8 mouse cellular contexts compared by ENCODE assay signal in the genomic region with DNA sequence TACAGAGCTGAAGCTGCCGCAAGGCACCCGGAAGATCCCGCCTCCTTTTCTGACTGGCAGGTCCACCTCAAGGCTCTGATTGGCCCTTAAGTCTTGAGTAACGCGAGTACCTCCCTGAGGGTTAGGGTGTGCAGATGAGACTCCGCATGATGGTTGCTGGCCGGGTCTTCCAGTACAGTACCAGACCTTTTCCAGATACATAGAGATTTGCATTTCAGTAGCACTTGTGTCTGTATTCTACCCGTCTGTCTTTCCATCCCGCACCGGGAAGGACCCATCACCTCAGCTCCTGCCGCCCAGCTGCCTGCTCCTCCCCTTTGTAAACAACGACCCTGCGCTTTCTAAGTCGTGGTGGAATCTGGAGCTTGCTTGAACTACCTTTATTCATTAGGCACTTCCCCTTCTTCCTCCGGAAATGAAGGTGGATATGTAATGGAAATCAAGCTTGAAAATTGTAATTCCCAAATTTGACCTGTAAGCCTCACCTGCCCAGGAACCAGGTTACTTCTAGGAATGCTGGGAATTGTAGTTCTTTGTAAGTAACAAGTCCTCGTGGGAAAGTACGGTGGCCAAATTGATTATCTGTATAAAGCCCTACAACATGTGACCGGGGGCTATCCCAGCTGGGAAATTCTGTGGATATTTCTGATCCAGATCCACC. TPM values are rescaled to one million over a fixed set of nuclear protein-coding genes. Genes with fewer than 3 reads are reported as not detected.
DNase-seq lines count a peak whose midpoint lies in the region; ATAC-seq lines count a peak whose summit lies in the region.

Gene Gm20449, minus strand, starts transcription at position 29 of the 661 bp plus-strand sequence.
Gene AW146154, minus strand, starts transcription at position 502 of the 661 bp plus-strand sequence.

- H3K4me3 ChIP-seq in brown adipose tissue, adult 24 weeks (ENCODE audit: insufficient read depth, low read depth, low read length): peak within 1 kb of the TSS; percentile 94
- peak within 1 kb of the TSS; percentile 73 for H3K4me3 ChIP-seq in heart, embryonic 13.5 days
- peak within 1 kb of the TSS; percentile 76 for H3K4me3 ChIP-seq in liver, embryonic 12.5 days
- H3K4me3 ChIP-seq in stomach, embryonic 15.5 days (replicated peaks): peak within 1 kb of the TSS; percentile 75

- peak within 1 kb of the TSS; percentile 82 for H3K9ac ChIP-seq in heart, embryonic 13.5 days
- peak within 1 kb of the TSS; percentile 70 for H3K9ac ChIP-seq in liver, embryonic 12.5 days
- peak within 1 kb of the TSS; percentile 41; the same call in 1 of the 2 replicates for H3K9ac ChIP-seq in stomach, embryonic 15.5 days

- H3K4me2 ChIP-seq in heart, embryonic 13.5 days: peak within 1 kb of the TSS; percentile 90
- peak within 1 kb of the TSS; percentile 82 for H3K4me2 ChIP-seq in liver, embryonic 12.5 days
- H3K4me2 ChIP-seq in stomach, embryonic 15.5 days: peak within 1 kb of the TSS; percentile 64

- H3K27me3 ChIP-seq in heart, embryonic 13.5 days (replicated peaks): no peaks in the 10 kb centered on the region
- no peaks in the 10 kb centered on the region for H3K27me3 ChIP-seq in liver, embryonic 12.5 days (replicated peaks)
- no peaks in the 10 kb centered on the region for H3K27me3 ChIP-seq in stomach, embryonic 15.5 days (replicated peaks)

- H3K27ac ChIP-seq in brown adipose tissue, adult 24 weeks (replicated peaks; ENCODE audit: low read depth, low read length): no peak within 1 kb of the TSS
- H3K27ac ChIP-seq in heart, embryonic 13.5 days (replicated peaks): peak within 1 kb of the TSS; percentile 75
- H3K27ac ChIP-seq in liver, embryonic 12.5 days: peak within 1 kb of the TSS; percentile 74
- peak within 1 kb of the TSS; percentile 89 for H3K27ac ChIP-seq in stomach, embryonic 15.5 days

- under 1% methylated on average over 18 of the region's 18 CpGs for WGBS in heart, embryonic 13.5 days
- whole genome bisulfite sequencing in liver, embryonic 12.5 days (ENCODE audit: insufficient replicate concordance): under 1% methylated on average over 18 of the region's 18 CpGs
- under 1% methylated on average over 18 of the region's 18 CpGs for WGBS in stomach, embryonic 15.5 days

- H3K9me3 ChIP-seq in heart, embryonic 13.5 days: 0 out of 2 replicates have a peak, but pooled peaks cover under 1% of the 10 kb centered on the region
- H3K9me3 ChIP-seq in liver, embryonic 12.5 days (replicated peaks): no peaks in the 10 kb centered on the region
- no peaks in the 10 kb centered on the region for H3K9me3 ChIP-seq in stomach, embryonic 15.5 days

- peaks cover 8% of the 10 kb centered on the region for H3K36me3 ChIP-seq in heart, embryonic 13.5 days
- peaks cover 12% of the 10 kb centered on the region for H3K36me3 ChIP-seq in liver, embryonic 12.5 days
- H3K36me3 ChIP-seq in stomach, embryonic 15.5 days: 0 out of 2 replicates have a peak, but pooled peaks cover 2% of the 10 kb centered on the region

- no peaks in the 10 kb centered on the region for H3K4me1 ChIP-seq in brown adipose tissue, adult 24 weeks (ENCODE audit: control insufficient read depth, insufficient read depth, insufficient read length, low read length)
- peaks cover 5% of the 10 kb centered on the region; the same call in 1 of the 2 replicates for H3K4me1 ChIP-seq in heart, embryonic 13.5 days
- H3K4me1 ChIP-seq in liver, embryonic 12.5 days: peaks cover 8% of the 10 kb centered on the region; the same call in 1 of the 2 replicates
- H3K4me1 ChIP-seq in stomach, embryonic 15.5 days: no peaks in the 10 kb centered on the region

- peak; percentile 94 for DNase-seq in CD4-positive, CD25-positive, alpha-beta regulatory T cell, adult 2 months (ENCODE audit: low read depth, low spot score)
- peak; percentile 63 for DNase-seq in fat pad, adult 2 months (ENCODE audit: extremely low read depth, low read depth, low spot score)
- peak; percentile 99 for DNase-seq in kidney, postnatal 10 days
- peak; percentile 91 to 92 for DNase-seq in natural killer cell, adult 2 months (ENCODE audit: low spot score in 2 of 2)

- ATAC-seq in heart, embryonic 13.5 days (ENCODE audit: extremely low read depth, insufficient number of reproducible peaks, low FRiP score, low TSS enrichment): peak; percentile 88
- ATAC-seq in liver, embryonic 12.5 days: peak; percentile 98
- ATAC-seq in stomach, embryonic 15.5 days (ENCODE audit: insufficient read depth, low FRiP score, low read depth): peak; percentile 98

RNA-seq across cellular contexts. Expression of gene Gm20449, which starts in this region (rescaled TPM):
- not detected in 2 replicates for polyA plus RNA-seq in brown adipose tissue, adult 24 weeks (2012; ENCODE audit: insufficient read depth, insufficient read length, missing spikeins)
- 0.09 and 0.13 TPM in 2 replicates for polyA plus RNA-seq in heart, embryonic 13.5 days (2015; fragmentation: Nextera tagmentation; extraction: Ambion mirVana)
- polyA plus RNA-seq in liver, embryonic 12.5 days (2016; fragmentation: Nextera tagmentation; extraction: Ambion mirVana): 0.05 TPM in 1 of 2 replicates, not detected in the other
- 0.08 and 0.14 TPM in 2 replicates for polyA plus RNA-seq in stomach, embryonic 15.5 days (2015; fragmentation: Nextera tagmentation; extraction: Ambion mirVana)

RNA-seq across cellular contexts. Expression of gene AW146154, which starts in this region (rescaled TPM):
- 2.8 TPM in 2 replicates for polyA plus RNA-seq in brown adipose tissue, adult 24 weeks (2012; ENCODE audit: insufficient read depth, insufficient read length, missing spikeins)
- 5.4 and 6.0 TPM in 2 replicates for polyA plus RNA-seq in heart, embryonic 13.5 days (2015; fragmentation: Nextera tagmentation; extraction: Ambion mirVana)
- polyA plus RNA-seq in liver, embryonic 12.5 days (2016; fragmentation: Nextera tagmentation; extraction: Ambion mirVana): 4.1 and 4.5 TPM in 2 replicates
- 10.9 and 11.4 TPM in 2 replicates for polyA plus RNA-seq in stomach, embryonic 15.5 days (2015; fragmentation: Nextera tagmentation; extraction: Ambion mirVana)
